Mouse (Mus musculus) kidney, adult 2 months (tissue): ENCODE results near the gene Scd4.

Source experiments
- CTCF ChIP-seq: fragments of 200-500 bp; conservative IDR thresholded peaks from 2 replicates; pipeline ENCODE4 v1.5.1; 2011; ENCODE audit warnings: low read depth, mild to moderate bottlenecking, control low read depth, low read length, moderate library complexity, mixed read lengths; ENCODE audit not compliant: insufficient read depth, insufficient read length
- POLR2A ChIP-seq: fragments of 200-500 bp; IDR thresholded peaks from one replicate; pipeline ENCODE4 v1.6.1; 2011; ENCODE audit warnings: low read depth, low read length, control low read depth

GRCm38 (mm10) chr19:44304851-44305510 is 27.9 kb upstream of the Scd4 start:
- no peak for TF ChIP-seq CTCF
- TF ChIP-seq POLR2A, result no peak
